Mouse (Mus musculus) ZHBTc4 (cell line): ENCODE measurements around the gene Rere.
"Not testable (repeated sequence)": the region's sequence is repeated elsewhere in the genome, so short reads cannot be mapped to it uniquely, and the experiment has no call there.

Experiments used
- DNase-seq: peaks from one replicate; pipeline ENCODE4 v3.0.0-alpha.2; 2011; ENCODE audit warnings: low read depth, low spot score

Gene Rere

GRCm38 (mm10) chr4:150581931-150582723, 300.7 kb downstream of the Rere start:
- peak; percentile 26 for DNase-seq

GRCm38 (mm10) chr4:150582966-150583776, 301.7 kb downstream of the Rere start:
- DNase-seq = peak; percentile 25

GRCm38 (mm10) chr4:150583777-150584135, 302.3 kb downstream of the Rere start:
- DNase-seq = peak; percentile 38

- DNase-seq = no peak
Observed at GRCm38 (mm10) chr4:150585800-150586199, 304.4 kb downstream of the Rere start.

- DNase-seq = no peak
Observed at GRCm38 (mm10) chr4:150586275-150586674, 304.8 kb downstream of the Rere start.

- DNase-seq = no peak
Observed at GRCm38 (mm10) chr4:150587597-150588299, 306.3 kb downstream of the Rere start.

- DNase-seq = no peak
Observed at GRCm38 (mm10) chr4:150588300-150588621, 306.8 kb downstream of the Rere start.

- peak; percentile 25 for DNase-seq
Observed at GRCm38 (mm10) chr4:150590621-150591282, 309.3 kb downstream of the Rere start.

GRCm38 (mm10) chr4:150591602-150592001, 310.2 kb downstream of the Rere start:
- DNase-seq = peak; percentile 32

- DNase-seq = no peak
Observed at GRCm38 (mm10) chr4:150592087-150592486, 310.6 kb downstream of the Rere start.

- no peak for DNase-seq
Observed at GRCm38 (mm10) chr4:150593473-150594217, 312.2 kb downstream of the Rere start.

GRCm38 (mm10) chr4:150594298-150594829, 312.9 kb downstream of the Rere start:
- DNase-seq = no peak

- DNase-seq = no peak
Observed at GRCm38 (mm10) chr4:150595071-150595470, 313.6 kb downstream of the Rere start.

- no peak for DNase-seq
Observed at GRCm38 (mm10) chr4:150595991-150596390, 314.5 kb downstream of the Rere start.

- no peak for DNase-seq
Observed at GRCm38 (mm10) chr4:150598686-150599085, 317.2 kb downstream of the Rere start.

- no peak for DNase-seq
Observed at GRCm38 (mm10) chr4:150599119-150599992, 317.9 kb downstream of the Rere start.

GRCm38 (mm10) chr4:150600503-150600902, 319.1 kb downstream of the Rere start:
- DNase-seq = not testable (repeated sequence)

GRCm38 (mm10) chr4:150601489-150601888, 320.0 kb downstream of the Rere start:
- no peak for DNase-seq

- no peak for DNase-seq
Observed at GRCm38 (mm10) chr4:150603366-150604061, 322.1 kb downstream of the Rere start.
